Mouse (Mus musculus) inflammation-experienced regulatory T-cells, adult 6 months (primary cell): ENCODE results near the gene Wfdc6b. TPM values are rescaled to one million over a fixed set of nuclear protein-coding genes. Genes with fewer than 3 reads are reported as not detected.

ENCODE experiments used
- polyA plus RNA-seq, 3 experiments: library from polyadenylated mRNA; unstranded; fragments of 100-300 nt; shearing (Covaris generic); gene quantifications; one replicate each; pipeline ENCODE4 v1.2.1; 2017

Gene Wfdc6b
- polyA plus RNA-seq, 3 experiments from 2014 or later: not detected

Other genes with a start within 250 kb of the Wfdc6b start
- gene Slpi, start 224.4 kb upstream of the Wfdc6b start, polyA plus RNA-seq: 1 to 10 TPM; 3.3 to 7.1 (median 3.8) TPM
- not detected for gene Rbpjl, start 210.4 kb upstream of the Wfdc6b start, polyA plus RNA-seq
- under 1 TPM in 1 of 3 experiments, not detected in 2; 0.21 TPM for gene Matn4, start 208.4 kb upstream of the Wfdc6b start, polyA plus RNA-seq
- gene Sdc4, start 169.6 kb upstream of the Wfdc6b start, polyA plus RNA-seq: 10 to 100 TPM; 12.0 to 42.7 (median 41.8) TPM
- gene Sys1, start 156.6 kb upstream of the Wfdc6b start, polyA plus RNA-seq: 10 to 100 TPM; 10.4 to 35.1 (median 25.4) TPM
- gene Gm20458, start 152.6 kb upstream of the Wfdc6b start, polyA plus RNA-seq: 1 to 10 TPM in 1 of 3 experiments, not detected in 2; 4.5 TPM
- not detected for gene Trp53tg5, start 139.8 kb upstream of the Wfdc6b start, polyA plus RNA-seq
- 1 to 10 TPM; 1.5 to 7.5 (median 7.1) TPM for gene Dbndd2, start 127.4 kb upstream of the Wfdc6b start, polyA plus RNA-seq
- 10 to 100 TPM; 13.6 to 36.2 (median 30.9) TPM for gene Pigt, start 116.0 kb upstream of the Wfdc6b start, polyA plus RNA-seq
- gene Wfdc2, start 51.1 kb upstream of the Wfdc6b start, polyA plus RNA-seq: not detected
- not detected for gene Spint3, start 40.1 kb upstream of the Wfdc6b start, polyA plus RNA-seq
- not detected for gene Wfdc6a, start 28.1 kb upstream of the Wfdc6b start, polyA plus RNA-seq
- not detected for gene Eppin, start 19.9 kb upstream of the Wfdc6b start, polyA plus RNA-seq
- gene Wfdc8, start 104 bp downstream of the Wfdc6b start, polyA plus RNA-seq: not detected
- gene Wfdc16, start 25.3 kb downstream of the Wfdc6b start, polyA plus RNA-seq: not detected
- gene Wfdc10, start 42.5 kb downstream of the Wfdc6b start, polyA plus RNA-seq: not detected
- not detected for gene Wfdc9, start 43.1 kb downstream of the Wfdc6b start, polyA plus RNA-seq
- gene Wfdc11, start 60.6 kb downstream of the Wfdc6b start, polyA plus RNA-seq: not detected
- gene Wfdc13, start 71.6 kb downstream of the Wfdc6b start, polyA plus RNA-seq: not detected
- not detected for gene Spint4, start 85.0 kb downstream of the Wfdc6b start, polyA plus RNA-seq
- not detected for gene Spint5, start 101.8 kb downstream of the Wfdc6b start, polyA plus RNA-seq
- gene Wfdc3, start 132.4 kb downstream of the Wfdc6b start, polyA plus RNA-seq: not detected
- 1 to 10 TPM; 3.8 to 7.8 (median 5.0) TPM for gene Dnttip1, start 132.5 kb downstream of the Wfdc6b start, polyA plus RNA-seq
- gene Ube2c, start 156.4 kb downstream of the Wfdc6b start, polyA plus RNA-seq: 100 to 1,000 TPM in 1 of 3 experiments, 10 to 100 TPM in 1, 1 to 10 TPM in 1; 7.9 to 171 (median 15.0) TPM
- gene Tnnc2, start 166.4 kb downstream of the Wfdc6b start, polyA plus RNA-seq: not detected
- gene Snx21, start 172.3 kb downstream of the Wfdc6b start, polyA plus RNA-seq: 1 to 10 TPM; 5.2 to 9.7 (median 6.4) TPM
- gene Acot8, start 191.4 kb downstream of the Wfdc6b start, polyA plus RNA-seq: 10 to 100 TPM; 34.5 to 45.6 (median 39.3) TPM
- gene Zswim3, start 191.6 kb downstream of the Wfdc6b start, polyA plus RNA-seq: 1 to 10 TPM; 3.7 to 6.1 (median 4.8) TPM
- 10 to 100 TPM; 17.5 to 25.7 (median 22.5) TPM for gene Zswim1, start 209.2 kb downstream of the Wfdc6b start, polyA plus RNA-seq
- not detected for gene Spata25, start 215.0 kb downstream of the Wfdc6b start, polyA plus RNA-seq
- 100 to 1,000 TPM; 206 to 247 (median 207) TPM for gene Ctsa, start 219.4 kb downstream of the Wfdc6b start, polyA plus RNA-seq
- 1 to 10 TPM; 1.0 to 2.7 (median 1.1) TPM for gene Neurl2, start 219.9 kb downstream of the Wfdc6b start, polyA plus RNA-seq
- 1 to 10 TPM in 2 of 3 experiments, under 1 TPM in 1; 0.50 to 3.0 (median 1.3) TPM for gene Pltp, start 244.2 kb downstream of the Wfdc6b start, polyA plus RNA-seq